Mouse (Mus musculus) embryonic facial prominence, embryonic 11.5 days (tissue): Measurements from ENCODE around the gene Smarca4. TPM values are rescaled to one million over a fixed set of nuclear protein-coding genes. Genes with fewer than 3 reads are reported as not detected.
A peak's percentile ranks its signal among the peaks of the same experiment; 100 is the strongest.

Experiments
- ATAC-seq: fragments of 200-750 bp; cut with Nextera tagmentation; replicated peaks from 2 replicates; pipeline ENCODE4 v1.8.0; 2017; ENCODE audit warnings: low read depth; ENCODE audit not compliant: insufficient number of reproducible peaks, low FRiP score, low TSS enrichment
- DNase-seq: peaks from one replicate; pipeline ENCODE4 v3.0.0-alpha.2; 2015; ENCODE audit warnings: low spot score
- H3K27ac ChIP-seq: fragments of 300-500 bp; sonication (generic); replicated peaks from 2 replicates; pipeline ENCODE4 v1.5.1; 2014; ENCODE audit warnings: mild to moderate bottlenecking, low read depth, low read length, control low read depth
- H3K27me3 ChIP-seq: fragments of 300-500 bp; sonication (generic); 2 replicates; pipeline ENCODE4 v1.6.1; 2014; ENCODE audit warnings: mild to moderate bottlenecking, low read length, moderate library complexity, mixed read lengths; ENCODE audit not compliant: control insufficient read depth, insufficient read depth
- H3K36me3 ChIP-seq: fragments of 300-500 bp; sonication (generic); replicated peaks from 2 replicates; pipeline ENCODE4 v1.6.1; 2014; ENCODE audit warnings: low read depth, mild to moderate bottlenecking, low read length, moderate library complexity, mixed read lengths; ENCODE audit not compliant: control insufficient read depth, insufficient read depth
- H3K4me1 ChIP-seq: fragments of 300-500 bp; sonication (generic); 2 replicates; pipeline ENCODE4 v1.6.1; 2014; ENCODE audit warnings: low read length, mixed read lengths; ENCODE audit not compliant: control insufficient read depth, insufficient read depth
- H3K4me2 ChIP-seq: fragments of 300-500 bp; sonication (generic); 2 replicates; pipeline ENCODE4 v1.6.1; 2014; ENCODE audit warnings: low read depth, mild to moderate bottlenecking, control low read depth, low read length, moderate library complexity
- H3K4me3 ChIP-seq: fragments of 300-500 bp; sonication (generic); 2 replicates; pipeline ENCODE4 v1.5.1; 2014; ENCODE audit warnings: low read depth, low read length, control low read depth
- H3K9ac ChIP-seq: fragments of 300-500 bp; sonication (generic); replicated peaks from 2 replicates; pipeline ENCODE4 v1.6.1; 2014; ENCODE audit warnings: mild to moderate bottlenecking, control low read depth, low read length
- H3K9me3 ChIP-seq: fragments of 300-500 bp; sonication (generic); replicated peaks from 2 replicates; pipeline ENCODE4 v1.6.1; 2016; ENCODE audit warnings: mild to moderate bottlenecking, low read length, inconsistent platforms, mixed read lengths; ENCODE audit not compliant: control insufficient read depth
- WGBS: fragments of 180-500 bp; shearing (Covaris S2); extraction: QIAGEN DNeasy Blood & Tissue Kit; methylation state at CpG from one replicate; pipeline ENCODE4 v1.1.7; 2014; 5-methylcytosine and 5-hydroxymethylcytosine counted together
- polyA plus RNA-seq: library from polyadenylated mRNA; unstranded; fragments of >200 nt; fragmentation: Nextera tagmentation; extraction: Ambion mirVana; gene quantifications from 2 replicates; pipeline ENCODE4 v1.2.1, GENCODE M21; 2014

Smarca4 gene
- polyA plus RNA-seq, 1 experiment from 2014 or later = 106 TPM

- Histone ChIP-seq H3K36me3 (no peaks in the 10 kb centered on the region), H3K27ac (no peak overlapping the region), H3K9ac (no peak overlapping the region), H3K27me3 (no peaks in the 10 kb centered on the region), H3K9me3 (no peaks in the 10 kb centered on the region), H3K4me1 (no peaks in the 10 kb centered on the region), H3K4me2 (no peak overlapping the region), H3K4me3 (no peak overlapping the region)
- WGBS = 90% methylated on average over 10 of the region's 10 CpGs
- DNase-seq (no peak), ATAC-seq (no peak)
These were observed 9.7 kb downstream of the Smarca4 start for GRCm38 (mm10) chr9:21625342-21626339.

DNA sequence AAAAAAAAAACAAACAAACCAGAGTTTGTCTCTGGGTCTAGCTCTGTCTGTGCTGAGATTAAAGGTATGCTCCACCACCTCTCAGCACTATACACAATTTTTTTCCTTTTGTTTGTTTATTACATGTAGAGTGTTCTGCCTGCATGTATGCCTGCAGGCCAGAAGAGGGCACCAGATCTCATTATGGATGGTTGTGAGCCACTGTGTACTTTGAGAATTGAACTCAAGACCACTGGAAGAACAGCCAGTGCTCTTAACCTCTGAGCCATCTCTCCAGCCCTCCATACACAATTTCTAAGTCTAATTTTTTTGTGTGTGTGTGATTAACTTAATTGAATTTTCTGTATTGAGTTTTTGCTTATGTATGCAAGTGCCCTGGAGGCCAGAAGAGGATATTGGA is 10.6 kb downstream of the Smarca4 start:
- H3K36me3 ChIP-seq = no peaks in the 10 kb centered on the region
- DNase-seq = no peak
- ATAC-seq = no peak

GRCm38 (mm10) chr9:21627145-21627795 is 11.3 kb downstream of the Smarca4 start:
- WGBS = 89% methylated on average over 5 of the region's 5 CpGs
- Histone ChIP-seq H3K36me3 (no peaks in the 10 kb centered on the region), H3K4me2 (no peak overlapping the region), H3K9ac (no peak overlapping the region), H3K4me3 (no peak overlapping the region), H3K4me1 (no peaks in the 10 kb centered on the region), H3K27ac (no peak overlapping the region), H3K9me3 (no peaks in the 10 kb centered on the region), H3K27me3 (no peaks in the 10 kb centered on the region)
- DNase-seq (no peak), ATAC-seq (no peak)

More for the DNA sequence above, 10.6 kb downstream of the Smarca4 start:
- Histone ChIP-seq H3K4me3 (no peak overlapping the region), H3K9me3 (no peaks in the 10 kb centered on the region), H3K27ac (no peak overlapping the region), H3K4me2 (no peak overlapping the region), H3K9ac (no peak overlapping the region), H3K27me3 (no peaks in the 10 kb centered on the region), H3K4me1 (no peaks in the 10 kb centered on the region)

DNA sequence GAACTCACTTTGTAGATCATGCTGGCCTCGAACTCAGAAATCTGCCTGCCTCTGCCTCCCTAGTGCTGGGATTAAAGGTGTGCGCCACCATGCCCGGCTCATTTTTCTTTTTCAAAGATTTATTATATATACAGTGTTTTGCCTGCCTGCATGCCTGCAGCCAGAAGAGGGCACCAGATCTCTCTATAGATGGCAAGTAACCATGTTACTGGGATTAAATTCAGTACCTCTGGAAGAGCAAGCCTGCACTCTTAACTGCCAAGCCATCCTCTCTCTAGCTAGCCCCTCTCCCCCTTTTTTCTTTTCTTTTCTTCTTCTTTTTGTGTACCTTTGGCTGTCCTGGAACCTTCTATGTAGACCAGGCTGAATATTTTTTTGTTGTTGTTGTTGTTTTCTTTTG is 14.7 kb downstream of the Smarca4 start:
- no peak overlapping the region for H3K4me2 ChIP-seq
- no peak overlapping the region for H3K4me3 ChIP-seq
- H3K9me3 ChIP-seq = no peaks in the 10 kb centered on the region
- no peak overlapping the region for H3K9ac ChIP-seq
- no peak overlapping the region for H3K27ac ChIP-seq
- H3K4me1 ChIP-seq = no peaks in the 10 kb centered on the region
- ATAC-seq (no peak), DNase-seq (peak; percentile 43)
- 86% methylated on average over 3 of the region's 3 CpGs for WGBS
- peaks cover 3% of the 10 kb centered on the region for H3K36me3 ChIP-seq
- H3K27me3 ChIP-seq = no peaks in the 10 kb centered on the region

GRCm38 (mm10) chr9:21633106-21633505 is 17.1 kb downstream of the Smarca4 start:
- Histone ChIP-seq H3K9ac (no peak overlapping the region), H3K4me1 (no peaks in the 10 kb centered on the region), H3K36me3 (peaks cover 15% of the 10 kb centered on the region), H3K4me2 (no peak overlapping the region), H3K27me3 (no peaks in the 10 kb centered on the region), H3K4me3 (no peak overlapping the region), H3K27ac (no peak overlapping the region), H3K9me3 (no peaks in the 10 kb centered on the region)
- 87% methylated on average over 3 of the region's 3 CpGs for WGBS
- no peak for ATAC-seq
- no peak for DNase-seq

DNA sequence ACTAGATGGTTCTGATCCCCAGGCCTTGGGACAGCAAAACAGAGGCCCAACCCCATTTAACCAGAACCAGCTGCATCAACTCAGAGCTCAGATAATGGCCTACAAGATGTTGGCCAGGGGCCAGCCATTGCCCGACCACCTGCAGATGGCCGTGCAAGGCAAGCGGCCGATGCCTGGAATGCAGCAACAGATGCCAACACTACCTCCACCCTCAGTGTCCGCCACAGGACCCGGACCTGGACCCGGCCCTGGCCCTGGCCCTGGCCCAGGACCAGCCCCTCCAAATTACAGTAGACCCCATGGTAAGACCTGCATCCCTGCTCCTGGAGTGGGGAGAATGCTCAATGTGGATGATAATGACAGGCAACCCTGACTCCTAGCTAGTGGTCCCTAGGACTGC is 19.7 kb downstream of the Smarca4 start:
- Histone ChIP-seq H3K27me3 (no peaks in the 10 kb centered on the region), H3K4me1 (no peaks in the 10 kb centered on the region), H3K36me3 (peaks cover 30% of the 10 kb centered on the region), H3K9me3 (no peaks in the 10 kb centered on the region), H3K27ac (no peak overlapping the region), H3K4me3 (no peak overlapping the region), H3K9ac (no peak overlapping the region), H3K4me2 (no peak overlapping the region)
- no peak for DNase-seq
- WGBS = 84% methylated on average over 7 of the region's 7 CpGs
- ATAC-seq = no peak

- Histone ChIP-seq H3K36me3 (peaks cover 52% of the 10 kb centered on the region), H3K4me2 (no peak overlapping the region)
These were observed 23.1 kb downstream of the Smarca4 start for GRCm38 (mm10) chr9:21639031-21639430.

GRCm38 (mm10) chr9:21646366-21646765 is 30.4 kb downstream of the Smarca4 start:
- no peak overlapping the region for H3K27ac ChIP-seq
- no peak overlapping the region for H3K4me2 ChIP-seq
- H3K27me3 ChIP-seq = no peaks in the 10 kb centered on the region
- no peaks in the 10 kb centered on the region for H3K4me1 ChIP-seq
- ATAC-seq = no peak
- no peak overlapping the region for H3K4me3 ChIP-seq
- H3K36me3 ChIP-seq = peaks cover 36% of the 10 kb centered on the region
- H3K9me3 ChIP-seq = no peaks in the 10 kb centered on the region
- no peak for DNase-seq
- 92% methylated on average over 3 of the region's 3 CpGs for WGBS
- H3K9ac ChIP-seq = no peak overlapping the region

More at GRCm38 (mm10) chr9:21639031-21639430, 23.1 kb downstream of the Smarca4 start:
- H3K9me3 ChIP-seq = no peaks in the 10 kb centered on the region
- DNase-seq (no peak), ATAC-seq (no peak)
- H3K4me1 ChIP-seq = no peaks in the 10 kb centered on the region
- no peak overlapping the region for H3K4me3 ChIP-seq
- no peak overlapping the region for H3K27ac ChIP-seq
- no peak overlapping the region for H3K9ac ChIP-seq
- 94% methylated on average over 11 of the region's 11 CpGs for WGBS
- no peaks in the 10 kb centered on the region for H3K27me3 ChIP-seq
